Mouse (Mus musculus) ZHBTc4 (cell line): ENCODE results near the gene Peak1.

Experiments used
- DNase-seq: peaks from one replicate; pipeline ENCODE4 v3.0.0-alpha.2; 2011; ENCODE audit warnings: low read depth, low spot score

Gene Peak1

GRCm38 (mm10) chr9:56200200-56200599, 217.7 kb downstream of the Peak1 start:
- no peak for DNase-seq

GRCm38 (mm10) chr9:56196921-56197320, 220.9 kb downstream of the Peak1 start:
- DNase-seq, result no peak

GRCm38 (mm10) chr9:56195193-56195592, 222.7 kb downstream of the Peak1 start:
- DNase-seq, result no peak

DNA sequence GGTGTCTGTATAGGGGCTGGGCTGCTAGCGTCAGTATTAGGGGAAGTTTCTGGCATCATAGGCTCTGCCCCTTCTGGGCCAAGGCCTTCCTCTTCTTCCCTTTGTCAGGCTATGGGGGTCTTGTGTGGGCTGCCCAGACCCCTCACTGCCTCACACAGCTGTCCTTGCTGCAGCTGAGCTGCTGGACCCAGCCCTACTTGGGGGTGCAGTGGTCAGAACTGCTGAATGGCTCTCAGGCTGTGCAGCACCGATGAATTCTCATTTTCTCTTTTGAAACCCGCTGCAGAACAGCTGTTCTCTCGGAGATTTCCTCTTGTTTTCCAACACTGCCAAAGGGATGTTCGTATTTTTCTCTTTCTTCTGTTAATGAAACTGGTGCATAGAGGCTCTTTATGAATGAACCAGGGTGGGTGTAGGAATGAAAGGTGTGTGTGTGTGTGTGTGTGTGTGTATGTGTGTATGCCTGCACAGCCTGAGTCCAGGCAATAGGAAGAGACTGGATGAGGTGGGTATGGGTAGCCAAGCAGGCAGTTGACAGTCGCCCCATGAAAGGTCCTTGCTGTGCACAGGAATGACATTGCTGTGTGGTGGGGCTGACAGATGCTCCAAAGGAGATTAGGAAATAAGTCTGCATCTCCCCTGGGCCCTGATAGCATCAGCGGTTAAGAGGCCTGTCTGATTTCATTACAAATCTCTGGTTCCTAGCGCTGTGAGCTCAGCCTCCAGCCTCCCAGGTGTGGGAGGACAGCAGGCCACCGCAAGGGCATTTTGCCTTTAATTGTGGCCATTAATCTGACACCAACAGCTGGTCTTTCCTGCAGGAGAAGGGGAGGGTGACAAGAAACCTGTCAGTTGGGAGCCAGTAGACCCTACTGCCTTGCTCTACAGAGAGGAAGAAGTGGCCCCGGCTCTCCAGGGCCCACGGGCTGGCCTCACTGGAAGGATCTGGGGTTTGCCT, 226.1 kb downstream of the Peak1 start:
- no peak for DNase-seq

GRCm38 (mm10) chr9:56180118-56180781, 237.6 kb downstream of the Peak1 start:
- DNase-seq, result no peak

- peak; percentile 50 for DNase-seq
Observed at GRCm38 (mm10) chr9:56179416-56180117, 238.3 kb downstream of the Peak1 start.

- DNase-seq, result no peak
Observed at GRCm38 (mm10) chr9:56177354-56177753, 240.5 kb downstream of the Peak1 start.

GRCm38 (mm10) chr9:56175316-56175715, 242.6 kb downstream of the Peak1 start:
- no peak for DNase-seq

- peak; percentile 56 for DNase-seq
Observed at GRCm38 (mm10) chr9:56167690-56168089, 250.2 kb downstream of the Peak1 start.

DNA sequence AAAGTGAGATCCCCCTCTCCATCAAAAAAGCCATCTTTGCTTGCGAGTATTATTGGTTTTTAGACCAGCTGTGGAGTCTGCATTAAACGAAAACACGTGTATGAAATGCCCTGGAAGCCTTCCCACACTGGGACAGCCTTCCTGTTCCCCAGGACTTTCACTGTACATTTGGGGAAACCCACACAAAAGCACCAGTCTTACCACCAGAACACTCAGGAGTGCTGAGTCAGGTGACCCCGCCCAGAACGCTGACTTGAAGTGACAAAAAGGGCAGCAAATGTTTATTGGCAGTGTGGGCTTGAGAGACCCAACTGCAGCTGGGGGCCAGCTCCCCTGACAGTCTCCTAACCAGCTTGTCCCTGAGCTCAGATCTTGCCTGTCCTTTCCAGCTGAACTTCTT, 251.7 kb downstream of the Peak1 start:
- peak; percentile 43 for DNase-seq

DNA sequence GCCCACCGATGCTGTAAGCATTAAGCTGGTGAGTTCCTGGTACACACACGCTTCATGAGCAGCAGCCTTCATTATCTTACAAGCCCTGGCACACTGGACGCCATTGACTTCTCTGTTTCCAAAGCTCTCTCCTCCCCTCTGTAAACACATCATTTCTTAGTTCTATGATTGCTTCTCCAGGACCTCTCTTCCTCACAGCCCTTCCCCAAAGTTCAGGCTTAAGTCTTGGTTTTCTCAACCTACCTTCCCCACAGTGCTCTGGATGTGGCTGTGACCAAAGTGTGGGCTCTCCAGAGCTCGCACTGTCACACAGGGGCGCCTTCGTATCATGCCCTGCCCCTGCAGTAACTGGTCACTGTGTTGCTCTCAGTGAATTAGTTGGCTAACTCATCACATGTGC, 252.5 kb downstream of the Peak1 start, which contains the start of gene Tspan3:
Tspan3 (minus strand) TSS at position 101 of the 400 bp plus-strand sequence.
- no peak for DNase-seq

DNA sequence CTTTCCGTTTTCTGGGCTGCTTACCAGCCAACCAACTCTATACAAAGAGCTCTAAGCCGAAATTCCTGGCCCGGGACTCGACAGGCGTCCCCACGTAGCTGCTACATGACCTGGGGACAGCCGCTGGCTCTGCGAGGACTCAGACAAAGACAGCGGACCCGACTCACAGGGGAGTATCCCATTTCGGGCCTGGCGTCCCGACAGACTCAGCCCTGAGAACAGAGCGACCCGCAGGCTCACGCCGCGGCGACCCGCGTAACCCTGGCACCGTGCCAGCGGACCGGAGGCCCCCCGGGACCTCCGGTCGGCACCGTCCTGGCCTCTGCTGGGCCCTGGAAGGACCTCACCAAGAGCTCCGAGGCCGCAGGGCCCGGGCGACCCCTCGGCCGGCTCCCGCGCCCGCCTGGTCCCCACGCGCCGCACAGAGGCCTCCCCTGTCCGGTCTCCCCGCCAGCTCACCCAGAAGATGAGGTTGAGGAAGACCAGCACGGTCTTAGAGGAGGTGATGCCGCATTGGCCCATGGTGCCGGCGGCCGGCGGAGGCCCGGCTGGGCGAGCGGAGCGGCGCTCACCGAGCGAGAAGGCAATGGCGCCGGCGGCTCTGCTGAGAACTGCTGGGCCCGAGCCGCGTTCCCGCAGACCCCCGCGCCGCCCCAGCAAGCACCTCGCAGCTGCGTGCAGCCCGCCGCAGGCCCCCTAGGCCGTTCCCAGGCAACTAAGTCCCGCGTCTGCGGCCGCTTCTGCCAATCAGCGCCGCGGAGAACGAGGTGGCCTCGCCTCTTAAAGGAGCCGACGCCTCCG, 257.3 kb downstream of the Peak1 start:
- DNase-seq, result peak; percentile 95

DNA sequence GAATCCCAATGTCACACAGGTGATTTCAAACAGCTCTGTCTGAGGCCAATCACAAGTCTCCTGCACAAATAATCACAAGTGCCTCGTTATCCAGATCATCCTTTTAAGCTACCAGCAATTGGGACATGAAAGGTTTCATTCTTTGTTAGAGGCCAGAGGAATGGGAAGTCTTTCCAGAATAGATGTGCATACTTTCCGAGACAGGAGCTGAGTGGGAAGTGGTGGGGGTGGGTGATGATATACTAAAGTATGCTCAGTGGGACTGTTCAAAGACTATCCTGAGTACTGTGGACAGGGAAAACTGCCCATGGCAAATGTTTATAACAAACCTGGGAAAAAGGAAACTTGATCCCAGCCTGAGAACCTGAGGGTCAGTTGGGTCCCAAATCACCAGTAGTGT, 258.4 kb downstream of the Peak1 start:
- DNase-seq, result peak; percentile 21

DNA sequence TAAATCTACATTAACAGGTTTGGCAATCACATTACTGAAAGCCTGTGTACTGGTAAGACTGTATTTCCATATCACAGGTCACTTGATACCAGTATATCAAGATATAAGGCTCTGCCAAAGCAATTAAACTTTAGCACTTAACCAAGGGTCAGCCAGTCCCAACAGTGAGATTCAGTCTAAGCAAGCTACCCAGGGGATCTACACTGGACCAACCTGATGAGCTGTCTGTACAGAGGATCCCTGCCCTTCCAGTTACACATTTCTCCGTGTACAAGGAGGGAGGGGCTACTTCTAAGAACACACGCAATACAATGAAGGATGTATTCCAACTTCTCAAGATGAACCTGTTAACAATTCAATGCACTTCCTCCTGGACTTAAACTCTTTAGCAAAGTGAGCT, 259.8 kb downstream of the Peak1 start:
- no peak for DNase-seq

GRCm38 (mm10) chr9:56154572-56154971, 263.3 kb downstream of the Peak1 start:
- no peak for DNase-seq

DNA sequence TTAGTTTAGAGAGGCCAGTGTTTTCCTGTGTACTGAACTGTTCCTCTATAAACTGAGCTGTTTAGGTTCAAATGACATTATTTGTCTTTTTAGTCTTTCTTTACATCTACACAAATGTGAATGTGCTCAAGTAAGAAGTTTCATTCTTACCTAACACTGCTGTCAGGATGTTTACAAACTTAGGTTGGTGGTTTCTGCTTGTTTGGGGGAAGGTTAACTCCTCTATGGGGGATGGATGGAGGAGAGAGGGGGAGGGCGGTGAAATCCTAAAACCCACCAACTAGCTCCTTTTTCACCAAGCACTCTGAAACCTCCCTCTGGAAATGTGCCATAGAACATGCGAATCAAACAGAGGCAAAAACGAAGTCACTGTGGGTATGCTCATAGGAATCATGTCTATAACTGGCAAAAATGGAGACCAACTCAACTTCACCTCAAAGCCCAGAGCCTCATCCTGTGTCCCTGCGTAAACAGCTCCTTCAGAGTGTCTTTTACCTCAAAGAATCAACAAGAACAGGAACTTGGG, 265.3 kb downstream of the Peak1 start:
- DNase-seq, result no peak

- DNase-seq, result no peak
Observed at GRCm38 (mm10) chr9:56151745-56152481, 266.0 kb downstream of the Peak1 start.
